Mouse (Mus musculus): Measurements from ENCODE around the gene Plcz1.

Plcz1 gene

GRCm38 (mm10) chr6:140041357-140041756 lies at the start of gene Plcz1:
Plcz1 (minus strand) TSS chr6:140041457.
- DNase-seq (ENCODE audit: extremely low read depth, low read depth, low spot score): no peak

GRCm38 (mm10) chr6:140089855-140090254 lies 48.6 kb upstream of the Plcz1 start:
- no peak for DNase-seq (ENCODE audit: extremely low read depth, low read depth, low spot score)

GRCm38 (mm10) chr6:140081739-140082138 lies 40.5 kb upstream of the Plcz1 start:
- DNase-seq (ENCODE audit: extremely low read depth, low read depth, low spot score): no peak

GRCm38 (mm10) chr6:140080933-140081332 lies 39.7 kb upstream of the Plcz1 start:
- no peak for DNase-seq (ENCODE audit: extremely low read depth, low read depth, low spot score)

- DNase-seq (ENCODE audit: extremely low read depth, low read depth, low spot score): no peak
These were observed 27.9 kb upstream of the Plcz1 start for GRCm38 (mm10) chr6:140069177-140069576.

- DNase-seq (ENCODE audit: extremely low read depth, low read depth, low spot score): no peak
These were observed 13.1 kb upstream of the Plcz1 start for GRCm38 (mm10) chr6:140054271-140054928.

- no peak for DNase-seq (ENCODE audit: extremely low read depth, low read depth, low spot score)
These were observed 10.2 kb upstream of the Plcz1 start for GRCm38 (mm10) chr6:140051476-140051875.

GRCm38 (mm10) chr6:140040952-140041351 lies 305 bp downstream of the Plcz1 start, which contains the start of gene Capza3:
Capza3 (plus strand) TSS chr6:140041252.
- DNase-seq (ENCODE audit: extremely low read depth, low read depth, low spot score): no peak

GRCm38 (mm10) chr6:140024404-140024803 lies 16.9 kb downstream of the Plcz1 start:
- no peak for DNase-seq (ENCODE audit: extremely low read depth, low read depth, low spot score)

- no peak for DNase-seq (ENCODE audit: extremely low read depth, low read depth, low spot score)
These were observed 36.1 kb downstream of the Plcz1 start for GRCm38 (mm10) chr6:140005181-140005580.

GRCm38 (mm10) chr6:139989597-139989996 lies 51.7 kb downstream of the Plcz1 start:
- DNase-seq (ENCODE audit: extremely low read depth, low read depth, low spot score): no peak

- DNase-seq (ENCODE audit: extremely low read depth, low read depth, low spot score): no peak
These were observed 52.2 kb downstream of the Plcz1 start for GRCm38 (mm10) chr6:139989075-139989474.

GRCm38 (mm10) chr6:139986564-139986963 lies 54.7 kb downstream of the Plcz1 start:
- no peak for DNase-seq (ENCODE audit: extremely low read depth, low read depth, low spot score)

GRCm38 (mm10) chr6:139984069-139984468 lies 57.2 kb downstream of the Plcz1 start:
- DNase-seq (ENCODE audit: extremely low read depth, low read depth, low spot score): no peak

GRCm38 (mm10) chr6:139981061-139981460 lies 60.2 kb downstream of the Plcz1 start:
- DNase-seq (ENCODE audit: extremely low read depth, low read depth, low spot score): no peak

GRCm38 (mm10) chr6:139978114-139978513 lies 63.1 kb downstream of the Plcz1 start:
- no peak for DNase-seq (ENCODE audit: extremely low read depth, low read depth, low spot score)

GRCm38 (mm10) chr6:139974668-139975067 lies 66.6 kb downstream of the Plcz1 start:
- DNase-seq (ENCODE audit: extremely low read depth, low read depth, low spot score): no peak

- no peak for DNase-seq (ENCODE audit: extremely low read depth, low read depth, low spot score)
These were observed 69.5 kb downstream of the Plcz1 start for GRCm38 (mm10) chr6:139971608-139972298.

GRCm38 (mm10) chr6:139966684-139967083 lies 74.6 kb downstream of the Plcz1 start:
- DNase-seq (ENCODE audit: extremely low read depth, low read depth, low spot score): no peak

GRCm38 (mm10) chr6:139964895-139965294 lies 76.4 kb downstream of the Plcz1 start:
- DNase-seq (ENCODE audit: extremely low read depth, low read depth, low spot score): no peak

GRCm38 (mm10) chr6:139963775-139964174 lies 77.5 kb downstream of the Plcz1 start:
- no peak for DNase-seq (ENCODE audit: extremely low read depth, low read depth, low spot score)

- DNase-seq (ENCODE audit: extremely low read depth, low read depth, low spot score): no peak
These were observed 83.6 kb downstream of the Plcz1 start for GRCm38 (mm10) chr6:139957531-139958241.

All from fat pad, adult 2 months (tissue).